Mouse (Mus musculus) kidney, embryonic 15.5 days (tissue): Measurements from ENCODE around the gene Ppp1r36. TPM values are rescaled to one million over a fixed set of nuclear protein-coding genes. Genes with fewer than 3 reads are reported as not detected.

Source experiments
- ATAC-seq: fragments of 200-750 bp; cut with Nextera tagmentation; replicated peaks from 2 replicates; pipeline ENCODE4 v1.8.0; 2017; ENCODE audit warnings: moderate TSS enrichment; ENCODE audit not compliant: low FRiP score
- H3K27ac ChIP-seq: fragments of 300-500 bp; sonication (generic); 2 replicates; pipeline ENCODE4 v1.5.1; 2015; ENCODE audit warnings: mild to moderate bottlenecking, inconsistent platforms
- H3K27me3 ChIP-seq: fragments of 300-500 bp; sonication (generic); 2 replicates; pipeline ENCODE4 v1.6.1; 2015; ENCODE audit warnings: inconsistent platforms
- H3K36me3 ChIP-seq: fragments of 300-500 bp; sonication (generic); 2 replicates; pipeline ENCODE4 v1.6.1; 2015; ENCODE audit warnings: inconsistent platforms
- H3K4me1 ChIP-seq: fragments of 300-500 bp; sonication (generic); 2 replicates; pipeline ENCODE4 v1.6.1; 2015; ENCODE audit warnings: inconsistent platforms
- H3K4me2 ChIP-seq: fragments of 300-500 bp; sonication (generic); 2 replicates; pipeline ENCODE4 v1.6.1; 2015; ENCODE audit warnings: moderate library complexity, mild to moderate bottlenecking, inconsistent platforms
- H3K4me3 ChIP-seq: fragments of 300-500 bp; sonication (generic); replicated peaks from 2 replicates; pipeline ENCODE4 v1.5.1; 2015; ENCODE audit warnings: mild to moderate bottlenecking, inconsistent platforms
- H3K9ac ChIP-seq: fragments of 300-500 bp; sonication (generic); 2 replicates; pipeline ENCODE4 v1.6.1; 2015; ENCODE audit warnings: mild to moderate bottlenecking, inconsistent platforms
- H3K9me3 ChIP-seq: fragments of 300-500 bp; sonication (generic); replicated peaks from 2 replicates; pipeline ENCODE4 v1.6.1; 2016; ENCODE audit warnings: inconsistent platforms
- WGBS: fragments of 180-500 bp; shearing (Covaris S2); methylation state at CpG from one replicate; pipeline ENCODE4 v1.1.7; 2015; ENCODE audit warnings: mixed read lengths; 5-methylcytosine and 5-hydroxymethylcytosine counted together
- polyA plus RNA-seq: library from polyadenylated mRNA; unstranded; fragments of >200 nt; fragmentation: Nextera tagmentation; extraction: Ambion mirVana; gene quantifications from 2 replicates; pipeline ENCODE4 v1.2.1, GENCODE M21; 2015

The Ppp1r36 gene
- polyA plus RNA-seq, 1 experiment from 2014 or later: 3.1 TPM

- WGBS: 2% methylated on average over 54 of the region's 54 CpGs
- Histone ChIP-seq H3K9me3 (no peaks in the 10 kb centered on the region), H3K4me3 (peak overlapping the region; percentile 78), H3K27me3 (peaks cover 41% of the 10 kb centered on the region), H3K4me1 (peaks cover 26% of the 10 kb centered on the region), H3K27ac (peak overlapping the region; percentile 97), H3K9ac (peak overlapping the region; percentile 66), H3K4me2 (peak overlapping the region; percentile 94), H3K36me3 (no peaks in the 10 kb centered on the region)
- ATAC-seq: peak; percentile 92
These were observed 14.1 kb upstream of the Ppp1r36 start for GRCm38 (mm10) chr12:76402991-76403885.

- H3K4me3 ChIP-seq: peak within 1 kb of the TSS; percentile 78
- under 1% methylated on average over 54 of the region's 54 CpGs for WGBS
- peaks cover 26% of the 10 kb centered on the region for H3K4me1 ChIP-seq
These were observed 13.3 kb upstream of the Ppp1r36 start, which contains the start of gene Hspa2 for GRCm38 (mm10) chr12:76403886-76404537. TSS of gene Hspa2 (plus strand) at chr12:76404176.

GRCm38 (mm10) chr12:76404836-76405182 is 12.5 kb upstream of the Ppp1r36 start:
- H3K4me1 ChIP-seq: peaks cover 26% of the 10 kb centered on the region
- H3K27me3 ChIP-seq: peaks cover 41% of the 10 kb centered on the region
- 0 out of 2 replicates have a peak overlapping the region, but pooled peaks have one; percentile 4 for H3K9ac ChIP-seq
- peak overlapping the region; percentile 78 for H3K4me3 ChIP-seq
- no peak overlapping the region for H3K27ac ChIP-seq
- no peak for ATAC-seq
- H3K36me3 ChIP-seq: no peaks in the 10 kb centered on the region
- H3K4me2 ChIP-seq: peak overlapping the region; percentile 94
- no peaks in the 10 kb centered on the region for H3K9me3 ChIP-seq
- WGBS: 11% methylated on average over 20 of the region's 20 CpGs

More at GRCm38 (mm10) chr12:76403886-76404537, 13.3 kb upstream of the Ppp1r36 start, which contains the start of gene Hspa2:
- Histone ChIP-seq H3K27ac (peak within 1 kb of the TSS; percentile 97), H3K9ac (peak within 1 kb of the TSS; percentile 66), H3K36me3 (no peaks in the 10 kb centered on the region), H3K27me3 (peaks cover 41% of the 10 kb centered on the region), H3K4me2 (peak within 1 kb of the TSS; percentile 94), H3K9me3 (no peaks in the 10 kb centered on the region)
- peak; percentile 99 for ATAC-seq

DNA sequence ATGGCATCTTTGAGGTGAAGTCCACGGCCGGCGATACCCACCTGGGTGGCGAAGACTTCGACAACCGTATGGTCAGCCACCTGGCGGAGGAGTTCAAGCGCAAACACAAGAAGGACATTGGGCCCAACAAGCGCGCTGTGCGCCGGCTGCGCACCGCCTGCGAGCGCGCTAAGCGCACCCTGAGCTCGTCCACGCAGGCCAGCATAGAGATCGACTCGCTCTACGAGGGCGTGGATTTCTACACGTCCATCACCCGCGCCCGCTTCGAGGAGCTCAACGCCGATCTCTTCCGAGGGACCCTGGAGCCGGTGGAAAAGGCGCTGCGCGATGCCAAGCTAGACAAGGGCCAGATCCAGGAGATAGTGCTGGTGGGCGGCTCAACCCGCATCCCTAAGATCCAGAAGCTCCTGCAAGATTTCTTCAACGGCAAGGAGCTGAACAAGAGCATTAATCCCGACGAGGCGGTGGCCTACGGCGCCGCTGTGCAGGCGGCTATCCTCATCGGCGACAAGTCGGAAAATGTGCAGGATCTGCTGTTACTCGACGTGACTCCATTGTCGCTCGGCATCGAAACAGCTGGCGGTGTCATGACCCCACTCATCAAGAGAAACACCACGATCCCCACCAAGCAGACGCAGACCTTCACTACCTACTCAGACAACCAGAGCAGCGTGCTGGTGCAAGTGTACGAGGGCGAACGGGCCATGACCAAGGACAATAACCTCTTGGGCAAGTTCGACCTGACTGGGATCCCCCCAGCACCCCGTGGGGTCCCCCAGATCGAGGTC is 12.0 kb upstream of the Ppp1r36 start:
- Histone ChIP-seq H3K27me3 (peaks cover 41% of the 10 kb centered on the region), H3K4me1 (peaks cover 26% of the 10 kb centered on the region), H3K4me3 (peak overlapping the region; percentile 78), H3K27ac (no peak overlapping the region), H3K9me3 (no peaks in the 10 kb centered on the region), H3K4me2 (peak overlapping the region; percentile 94), H3K9ac (no peak overlapping the region), H3K36me3 (no peaks in the 10 kb centered on the region)
- ATAC-seq: no peak
- WGBS: 3% methylated on average over 64 of the region's 64 CpGs

- WGBS: 3% methylated on average over 23 of the region's 23 CpGs
- H3K4me1 ChIP-seq: peaks cover 26% of the 10 kb centered on the region
- no peak for ATAC-seq
- no peaks in the 10 kb centered on the region for H3K36me3 ChIP-seq
- no peak overlapping the region for H3K9ac ChIP-seq
- H3K27me3 ChIP-seq: peaks cover 41% of the 10 kb centered on the region
- H3K4me2 ChIP-seq: peak overlapping the region; percentile 94
- H3K9me3 ChIP-seq: no peaks in the 10 kb centered on the region
- H3K27ac ChIP-seq: no peak overlapping the region
- peak overlapping the region; percentile 78 for H3K4me3 ChIP-seq
These were observed 11.4 kb upstream of the Ppp1r36 start for GRCm38 (mm10) chr12:76405971-76406370.

- Histone ChIP-seq H3K27ac (no peak overlapping the region), H3K36me3 (no peaks in the 10 kb centered on the region), H3K9ac (no peak overlapping the region), H3K4me2 (no peak overlapping the region), H3K9me3 (no peaks in the 10 kb centered on the region), H3K4me3 (no peak overlapping the region), H3K4me1 (peaks cover 26% of the 10 kb centered on the region), H3K27me3 (peaks cover 38% of the 10 kb centered on the region)
- no peak for ATAC-seq
- WGBS: 45% methylated on average over 1 of the region's 1 CpGs
These were observed 10.2 kb upstream of the Ppp1r36 start for GRCm38 (mm10) chr12:76407184-76407583.

- peaks cover 34% of the 10 kb centered on the region for H3K27me3 ChIP-seq
- ATAC-seq: no peak
- H3K4me3 ChIP-seq: no peak overlapping the region
- no peak overlapping the region for H3K9ac ChIP-seq
- H3K9me3 ChIP-seq: no peaks in the 10 kb centered on the region
- H3K4me2 ChIP-seq: no peak overlapping the region
- H3K27ac ChIP-seq: no peak overlapping the region
- H3K36me3 ChIP-seq: no peaks in the 10 kb centered on the region
- 44% methylated on average over 4 of the region's 4 CpGs for WGBS
- peaks cover 20% of the 10 kb centered on the region for H3K4me1 ChIP-seq
These were observed 8.2 kb upstream of the Ppp1r36 start for GRCm38 (mm10) chr12:76409166-76409565.

DNA sequence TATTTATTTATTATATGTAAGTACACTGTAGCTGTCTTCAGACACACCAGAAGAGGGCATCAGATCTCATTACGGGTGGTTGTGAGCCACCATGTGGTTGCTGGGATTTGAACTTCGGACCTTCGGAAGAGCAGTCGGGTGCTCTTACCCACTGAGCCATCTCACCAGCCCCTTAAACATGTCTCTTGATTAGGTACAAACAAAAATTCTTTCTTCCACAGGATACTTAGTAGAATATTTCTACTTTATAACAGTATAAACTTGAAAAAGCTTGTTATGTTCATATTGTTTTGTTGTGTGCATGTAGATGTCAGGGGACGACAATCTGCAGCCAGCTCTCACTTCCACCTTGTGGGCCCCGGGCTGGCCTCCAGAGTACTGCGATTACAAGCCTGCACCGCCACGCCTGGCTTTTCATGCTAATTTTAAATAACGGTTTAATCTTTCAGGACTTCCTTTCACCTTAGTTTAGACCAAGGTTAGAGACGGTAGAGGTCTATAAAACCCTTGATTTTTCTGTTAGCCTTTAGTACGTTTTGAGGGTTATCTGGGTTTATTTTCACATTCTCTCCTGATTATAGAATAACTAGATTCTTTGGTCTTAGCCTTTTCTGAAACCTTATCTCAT is 1.8 kb upstream of the Ppp1r36 start:
- Histone ChIP-seq H3K9ac (no peak overlapping the region), H3K36me3 (no peaks in the 10 kb centered on the region), H3K27me3 (no peaks in the 10 kb centered on the region), H3K4me2 (no peak overlapping the region), H3K4me3 (no peak overlapping the region), H3K27ac (no peak overlapping the region), H3K9me3 (peaks cover 4% of the 10 kb centered on the region; the same call in 1 of the 2 replicates), H3K4me1 (peaks cover 8% of the 10 kb centered on the region; the same call in 1 of the 2 replicates)
- WGBS: 88% methylated on average over 12 of the region's 12 CpGs
- ATAC-seq: no peak

GRCm38 (mm10) chr12:76418346-76418745 is 1.0 kb downstream of the Ppp1r36 start:
- H3K4me1 ChIP-seq: peaks cover 8% of the 10 kb centered on the region; the same call in 1 of the 2 replicates
- H3K4me2 ChIP-seq: no peak overlapping the region
- H3K9me3 ChIP-seq: peaks cover 4% of the 10 kb centered on the region; the same call in 1 of the 2 replicates
- H3K4me3 ChIP-seq: no peak overlapping the region
- H3K36me3 ChIP-seq: no peaks in the 10 kb centered on the region
- H3K27me3 ChIP-seq: no peaks in the 10 kb centered on the region
- ATAC-seq: no peak
- H3K27ac ChIP-seq: no peak overlapping the region
- no peak overlapping the region for H3K9ac ChIP-seq
- 93% methylated on average over 5 of the region's 5 CpGs for WGBS

DNA sequence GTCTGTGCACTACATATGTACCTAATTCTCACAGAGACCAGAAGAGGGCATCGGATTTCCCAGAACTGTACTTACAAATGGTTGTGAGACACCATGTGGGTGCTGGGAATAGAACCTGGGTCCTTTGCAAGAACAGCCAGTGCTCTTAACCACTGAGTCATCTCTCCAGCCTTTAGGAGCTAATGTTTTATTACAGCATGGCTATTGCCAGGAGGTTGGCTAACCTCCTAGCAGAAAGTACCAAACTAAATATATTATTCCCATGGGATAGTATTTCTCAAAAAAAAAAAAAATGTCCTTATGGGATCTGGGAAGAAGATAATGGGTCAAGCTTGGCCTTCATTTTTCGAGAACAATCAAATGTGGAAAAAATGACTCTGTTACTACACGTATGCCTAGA is 7.9 kb downstream of the Ppp1r36 start:
- Histone ChIP-seq H3K9ac (no peak overlapping the region), H3K4me1 (peaks cover 5% of the 10 kb centered on the region; the same call in 1 of the 2 replicates), H3K9me3 (no peaks in the 10 kb centered on the region), H3K4me3 (no peak overlapping the region), H3K4me2 (no peak overlapping the region), H3K27me3 (0 out of 2 replicates have a peak, but pooled peaks cover 3% of the 10 kb centered on the region), H3K27ac (no peak overlapping the region), H3K36me3 (no peaks in the 10 kb centered on the region)
- ATAC-seq: no peak
- WGBS: 94% methylated on average over 3 of the region's 3 CpGs

- ATAC-seq: no peak
- Histone ChIP-seq H3K27ac (no peak overlapping the region), H3K4me1 (peaks cover 5% of the 10 kb centered on the region; the same call in 1 of the 2 replicates), H3K27me3 (0 out of 2 replicates have a peak, but pooled peaks cover 3% of the 10 kb centered on the region), H3K9me3 (no peaks in the 10 kb centered on the region), H3K9ac (no peak overlapping the region), H3K36me3 (no peaks in the 10 kb centered on the region), H3K4me3 (no peak overlapping the region), H3K4me2 (no peak overlapping the region)
- whole genome bisulfite sequencing: 53% methylated on average over 5 of the region's 5 CpGs
These were observed 10.2 kb downstream of the Ppp1r36 start for GRCm38 (mm10) chr12:76427546-76427945.
